Mouse (Mus musculus) forebrain, embryonic 11.5 days (tissue): ENCODE measurements around the gene Cep57. TPM values are rescaled to one million over a fixed set of nuclear protein-coding genes. Genes with fewer than 3 reads are reported as not detected.
"Not testable (repeated sequence)": the region's sequence is repeated elsewhere in the genome, so short reads cannot be mapped to it uniquely, and the experiment has no call there.

Source experiments
- ATAC-seq: fragments of 200-750 bp; cut with Nextera tagmentation; replicated peaks from 2 replicates; pipeline ENCODE4 v1.8.0; 2017; ENCODE audit warnings: moderate TSS enrichment; ENCODE audit not compliant: low FRiP score
- DNase-seq: peaks from one replicate; pipeline ENCODE4 v3.0.0-alpha.2; 2017; ENCODE audit warnings: low spot score
- H3K27ac ChIP-seq: fragments of 300-500 bp; sonication (generic); 2 replicates; pipeline ENCODE4 v1.5.1; 2014; ENCODE audit warnings: low read depth, low read length
- H3K27me3 ChIP-seq: fragments of 300-500 bp; sonication (generic); 2 replicates; pipeline ENCODE4 v1.6.1; 2014; ENCODE audit warnings: mild to moderate bottlenecking, low read length, mixed read lengths; ENCODE audit not compliant: control insufficient read depth, insufficient read depth
- H3K36me3 ChIP-seq: fragments of 300-500 bp; sonication (generic); 2 replicates; pipeline ENCODE4 v1.6.1; 2014; ENCODE audit warnings: mild to moderate bottlenecking, low read length, moderate library complexity, mixed read lengths; ENCODE audit not compliant: control insufficient read depth, insufficient read depth
- H3K4me1 ChIP-seq: fragments of 300-500 bp; sonication (generic); replicated peaks from 2 replicates; pipeline ENCODE4 v1.6.1; 2014; ENCODE audit warnings: low read length, mixed read lengths; ENCODE audit not compliant: control insufficient read depth, insufficient read depth
- H3K4me2 ChIP-seq: fragments of 300-500 bp; sonication (generic); 2 replicates; pipeline ENCODE4 v1.6.1; 2014; ENCODE audit warnings: low read depth, mild to moderate bottlenecking, low read length, moderate library complexity, mixed read lengths; ENCODE audit not compliant: severe bottlenecking
- H3K4me3 ChIP-seq: fragments of 300-500 bp; sonication (generic); 2 replicates; pipeline ENCODE4 v1.5.1; 2014; ENCODE audit warnings: low read depth, low read length
- H3K9ac ChIP-seq: fragments of 300-500 bp; sonication (generic); 2 replicates; pipeline ENCODE4 v1.6.1; 2014; ENCODE audit warnings: low read length
- H3K9me3 ChIP-seq: fragments of 300-500 bp; sonication (generic); 2 replicates; pipeline ENCODE4 v1.6.1; 2016; ENCODE audit warnings: low read length, mixed read lengths; ENCODE audit not compliant: control insufficient read depth
- WGBS: fragments of 180-500 bp; shearing (Covaris S2); extraction: QIAGEN DNeasy Blood & Tissue Kit; methylation state at CpG from one replicate; pipeline ENCODE4 v1.1.7; 2014; 5-methylcytosine and 5-hydroxymethylcytosine counted together
- polyA plus RNA-seq: library from polyadenylated mRNA; unstranded; fragments of >200 nt; fragmentation: Nextera tagmentation; extraction: Ambion mirVana; gene quantifications from 2 replicates; pipeline ENCODE4 v1.2.1, GENCODE M21; 2014

Gene Cep57
- polyA plus RNA-seq, 1 experiment from 2014 or later, result 85.8 TPM

DNA sequence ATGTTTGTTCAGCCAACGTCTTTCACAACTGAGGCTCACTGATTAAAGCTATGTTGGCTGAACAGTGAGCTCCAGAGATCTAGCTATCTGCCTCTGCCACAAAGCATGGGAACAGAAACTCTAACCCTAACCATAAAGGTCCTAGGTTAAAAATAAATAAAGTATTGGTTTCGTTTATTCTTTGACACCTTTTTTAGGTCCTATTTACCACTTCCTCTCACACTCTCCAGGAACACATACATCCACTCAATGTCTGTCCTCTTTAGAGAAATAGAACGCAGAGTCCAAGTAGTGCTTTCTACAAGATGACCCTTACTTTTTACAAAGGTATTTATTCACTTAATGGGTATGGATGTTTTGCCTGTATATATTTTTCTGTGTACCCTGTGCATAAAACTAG lies 6.1 kb downstream of the Cep57 start:
- no peak overlapping the region for H3K4me3 ChIP-seq
- H3K9ac ChIP-seq, result no peak overlapping the region
- peaks cover 6% of the 10 kb centered on the region for H3K36me3 ChIP-seq
- peaks cover 3% of the 10 kb centered on the region for H3K4me1 ChIP-seq
- DNase-seq (no peak), ATAC-seq (no peak)
- 93% methylated on average over 3 of the region's 3 CpGs for WGBS
- no peaks in the 10 kb centered on the region for H3K9me3 ChIP-seq
- H3K27ac ChIP-seq, result no peak overlapping the region
- no peak overlapping the region for H3K4me2 ChIP-seq
- H3K27me3 ChIP-seq, result no peaks in the 10 kb centered on the region

DNA sequence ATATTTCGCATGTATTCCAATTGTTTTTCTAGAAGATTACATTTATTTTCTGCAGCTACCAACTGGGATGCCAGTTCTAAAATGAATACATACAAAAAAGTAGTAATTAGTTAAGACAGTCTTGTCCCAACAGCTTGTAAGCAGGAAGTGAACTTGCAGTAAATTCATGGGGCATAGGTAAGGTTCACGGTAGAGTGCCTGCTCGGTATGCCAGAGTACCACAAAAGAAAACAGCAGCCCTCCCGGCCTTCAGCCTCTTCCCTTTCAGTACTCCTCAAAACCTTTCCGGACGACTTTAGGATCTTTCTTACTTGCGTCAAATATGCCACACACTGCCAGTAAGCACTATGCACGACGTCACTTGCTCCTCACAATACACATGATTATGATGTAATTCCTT lies 8.5 kb downstream of the Cep57 start:
- H3K36me3 ChIP-seq, result peaks cover 9% of the 10 kb centered on the region
- H3K27ac ChIP-seq, result no peak overlapping the region
- no peaks in the 10 kb centered on the region for H3K27me3 ChIP-seq
- no peak for ATAC-seq
- no peak overlapping the region for H3K4me3 ChIP-seq
- no peaks in the 10 kb centered on the region for H3K4me1 ChIP-seq
- H3K4me2 ChIP-seq, result no peak overlapping the region
- no peaks in the 10 kb centered on the region for H3K9me3 ChIP-seq
- WGBS, result 87% methylated on average over 9 of the region's 9 CpGs
- no peak overlapping the region for H3K9ac ChIP-seq
- DNase-seq, result no peak

DNA sequence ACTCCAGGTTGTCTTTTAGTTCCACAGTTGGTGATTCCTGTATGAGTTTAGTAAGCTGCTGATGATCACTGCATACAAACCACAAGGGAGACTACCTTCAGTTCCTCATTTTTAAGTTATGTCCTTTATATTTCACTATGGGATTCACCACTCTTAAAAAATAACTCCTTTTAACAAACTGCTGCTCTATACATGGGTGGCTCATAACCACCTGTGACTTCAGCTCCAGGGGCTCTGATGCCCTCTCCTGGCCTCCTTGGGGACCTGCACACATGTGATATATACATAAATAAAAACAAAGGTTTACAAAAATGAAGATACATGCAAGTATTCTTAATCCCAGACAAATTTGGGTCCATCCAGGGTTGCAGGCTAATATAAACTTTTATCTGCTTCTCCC lies 17.0 kb downstream of the Cep57 start:
- H3K4me1 ChIP-seq, result no peaks in the 10 kb centered on the region
- H3K36me3 ChIP-seq, result peaks cover 11% of the 10 kb centered on the region; the same call in 1 of the 2 replicates
- no peak overlapping the region for H3K9ac ChIP-seq
- no peak overlapping the region for H3K27ac ChIP-seq
- ATAC-seq (no peak), DNase-seq (no peak)
- H3K9me3 ChIP-seq, result no peaks in the 10 kb centered on the region
- no peak overlapping the region for H3K4me3 ChIP-seq
- H3K27me3 ChIP-seq, result no peaks in the 10 kb centered on the region
- no peak overlapping the region for H3K4me2 ChIP-seq

DNA sequence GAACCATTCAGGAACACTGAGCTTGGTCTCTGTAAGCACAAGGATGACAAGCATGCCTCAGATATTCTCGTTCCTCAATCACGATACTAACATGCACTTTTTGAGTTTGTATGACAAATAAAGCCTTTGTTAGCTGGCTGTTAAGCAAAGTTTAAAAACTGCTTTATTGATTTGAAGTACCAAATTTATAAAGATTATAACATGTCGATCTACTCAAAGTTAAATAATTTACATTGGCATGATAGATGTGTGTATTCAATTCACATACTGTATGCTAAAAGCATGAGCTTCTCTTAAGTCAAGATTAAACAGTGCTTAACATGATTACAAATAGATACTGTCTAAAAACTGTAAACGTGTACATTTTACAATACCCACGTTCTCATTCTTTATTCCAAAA lies 19.2 kb downstream of the Cep57 start:
- WGBS, result 94% methylated on average over 5 of the region's 5 CpGs
- H3K36me3 ChIP-seq, result peaks cover 9% of the 10 kb centered on the region; the same call in 1 of the 2 replicates
- no peak for DNase-seq

DNA sequence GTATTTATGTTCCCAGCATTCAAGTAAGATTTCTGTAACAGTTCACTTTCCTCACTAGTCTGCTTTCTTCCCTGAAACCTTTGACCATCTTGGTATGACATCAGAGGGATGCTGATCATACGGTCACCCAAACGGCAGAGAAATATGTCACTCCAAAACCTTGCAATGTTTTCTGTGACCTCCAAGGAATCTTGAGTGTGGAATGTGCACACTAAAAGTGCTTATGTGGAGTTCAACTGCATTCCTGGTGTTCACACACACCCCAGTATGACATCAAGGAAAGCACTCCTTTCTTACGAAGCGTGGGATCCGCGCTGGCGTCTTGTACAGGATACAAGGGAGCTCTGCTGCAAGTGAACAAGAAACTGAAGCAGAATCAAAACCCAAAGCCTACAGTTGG lies 20.1 kb downstream of the Cep57 start:
- 93% methylated on average over 7 of the region's 7 CpGs for WGBS
- H3K27ac ChIP-seq, result no peak overlapping the region
- no peaks in the 10 kb centered on the region for H3K27me3 ChIP-seq
- no peaks in the 10 kb centered on the region for H3K4me1 ChIP-seq
- ATAC-seq (no peak), DNase-seq (no peak)
- H3K36me3 ChIP-seq, result peaks cover 5% of the 10 kb centered on the region; the same call in 1 of the 2 replicates
- no peaks in the 10 kb centered on the region for H3K9me3 ChIP-seq
- no peak overlapping the region for H3K9ac ChIP-seq
- no peak overlapping the region for H3K4me3 ChIP-seq
- H3K4me2 ChIP-seq, result no peak overlapping the region

More for the DNA sequence above, 19.2 kb downstream of the Cep57 start:
- Histone ChIP-seq H3K27ac (no peak overlapping the region), H3K9me3 (no peaks in the 10 kb centered on the region), H3K4me1 (no peaks in the 10 kb centered on the region), H3K4me2 (no peak overlapping the region), H3K9ac (no peak overlapping the region), H3K27me3 (no peaks in the 10 kb centered on the region), H3K4me3 (no peak overlapping the region)
- no peak for ATAC-seq

DNA sequence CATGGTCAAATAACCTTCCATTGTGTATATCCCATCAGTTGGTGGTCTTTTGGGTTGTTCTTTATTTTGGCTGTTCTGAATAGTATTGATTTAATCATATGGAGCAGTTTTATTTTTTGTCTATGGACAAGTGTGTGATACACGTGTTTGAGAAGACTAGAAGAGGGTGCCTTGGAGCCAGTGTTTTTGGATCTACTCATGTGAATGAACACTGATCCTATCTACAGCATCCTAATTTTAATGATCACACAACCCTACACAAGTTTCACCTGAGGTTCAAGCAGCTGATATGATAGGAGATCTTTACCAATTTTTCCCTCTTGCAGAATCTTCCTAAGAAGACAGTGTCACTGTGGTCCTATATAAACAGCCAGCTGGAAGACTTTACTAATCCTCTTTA lies 22.4 kb downstream of the Cep57 start:
- Histone ChIP-seq H3K4me2 (no peak overlapping the region), H3K4me1 (no peaks in the 10 kb centered on the region), H3K4me3 (no peak overlapping the region), H3K27ac (no peak overlapping the region), H3K9ac (no peak overlapping the region), H3K9me3 (no peaks in the 10 kb centered on the region), H3K27me3 (no peaks in the 10 kb centered on the region), H3K36me3 (peaks cover 3% of the 10 kb centered on the region; the same call in 1 of the 2 replicates)
- ATAC-seq (no peak), DNase-seq (no peak)
- WGBS, result 68% methylated on average over 1 of the region's 1 CpGs

DNA sequence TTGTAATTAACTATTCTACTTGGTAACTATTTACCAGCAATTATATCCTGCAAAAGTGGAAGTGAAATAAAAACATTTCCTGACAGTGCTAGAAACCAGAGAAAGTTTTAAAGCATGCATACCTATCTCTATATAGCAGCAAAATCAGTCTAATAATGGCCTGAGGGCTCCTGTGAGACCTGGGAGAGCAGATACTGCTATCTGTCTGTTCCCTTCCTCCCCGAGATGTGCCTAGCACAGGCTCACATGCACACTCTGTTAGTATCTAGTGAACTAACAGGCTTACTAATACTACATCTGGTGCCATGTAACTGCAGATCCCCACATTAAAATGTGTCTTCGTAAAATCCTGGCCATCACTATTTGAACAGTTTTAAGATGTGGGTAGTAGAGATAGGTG lies 32.2 kb downstream of the Cep57 start:
- H3K27me3 ChIP-seq, result no peaks in the 10 kb centered on the region
- no peak overlapping the region for H3K27ac ChIP-seq
- no peaks in the 10 kb centered on the region for H3K4me1 ChIP-seq
- WGBS, result 91% methylated on average over 2 of the region's 2 CpGs
- H3K36me3 ChIP-seq, result no peaks in the 10 kb centered on the region
- no peak for ATAC-seq
- no peak for DNase-seq
- no peak overlapping the region for H3K9ac ChIP-seq
- no peaks in the 10 kb centered on the region for H3K9me3 ChIP-seq
- H3K4me2 ChIP-seq, result no peak overlapping the region
- no peak overlapping the region for H3K4me3 ChIP-seq

DNA sequence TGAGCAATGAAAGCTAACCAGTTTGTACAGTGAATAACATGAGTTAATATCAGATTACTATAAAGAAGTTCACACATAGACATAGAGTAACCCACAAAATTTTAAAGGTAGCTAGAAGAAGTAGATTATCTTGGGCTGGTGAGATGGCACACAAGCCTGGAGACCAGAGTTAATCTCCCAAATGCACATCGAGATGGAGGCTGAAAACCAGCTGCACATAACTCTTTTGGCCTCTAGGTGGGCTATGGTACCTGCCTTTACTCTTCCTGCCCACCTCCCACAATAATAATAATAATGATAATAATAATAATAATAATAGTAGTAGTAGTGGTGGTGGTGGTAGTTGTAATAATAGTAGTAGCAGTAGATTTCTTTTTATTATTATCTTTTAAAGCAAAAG lies 32.6 kb downstream of the Cep57 start:
- H3K4me1 ChIP-seq, result no peaks in the 10 kb centered on the region
- H3K4me3 ChIP-seq, result no peak overlapping the region
- H3K27ac ChIP-seq, result no peak overlapping the region
- no peak for ATAC-seq
- 70% methylated on average over 1 of the region's 1 CpGs for WGBS
- no peaks in the 10 kb centered on the region for H3K9me3 ChIP-seq
- no peak for DNase-seq
- no peak overlapping the region for H3K4me2 ChIP-seq
- H3K27me3 ChIP-seq, result no peaks in the 10 kb centered on the region
- no peaks in the 10 kb centered on the region for H3K36me3 ChIP-seq
- no peak overlapping the region for H3K9ac ChIP-seq

DNA sequence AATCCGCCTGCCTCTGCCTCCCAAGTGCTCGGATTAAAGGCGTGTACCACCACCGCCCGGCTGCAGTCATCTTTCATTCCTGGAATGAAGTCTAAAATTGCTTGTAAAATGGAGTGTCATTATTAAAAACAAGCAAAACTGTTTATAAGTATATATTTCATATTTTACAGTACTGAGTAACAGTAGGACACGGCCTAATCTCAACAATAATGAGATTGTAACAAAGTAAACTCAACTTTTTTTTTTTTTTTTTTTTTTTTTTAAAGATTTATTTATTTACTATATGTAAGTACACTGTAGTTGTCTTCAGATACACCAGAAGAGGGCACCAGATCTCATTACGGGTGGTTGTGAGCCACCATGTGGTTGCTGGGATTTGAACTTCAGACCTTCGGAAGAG lies 36.0 kb downstream of the Cep57 start:
- DNase-seq, H3K9ac ChIP-seq, ATAC-seq, H3K4me2 ChIP-seq, H3K27me3 ChIP-seq, H3K4me1 ChIP-seq, H3K27ac ChIP-seq, H3K36me3 ChIP-seq, H3K9me3 ChIP-seq, H3K4me3 ChIP-seq: not testable (repeated sequence)
- 96% methylated on average over 7 of the region's 8 CpGs for WGBS
